Mouse (Mus musculus) hindbrain, embryonic 14.5 days (tissue): ENCODE results near the gene Pgls. TPM values are rescaled to one million over a fixed set of nuclear protein-coding genes. Genes with fewer than 3 reads are reported as not detected.

ENCODE experiments used
- ATAC-seq: fragments of 200-750 bp; cut with Nextera tagmentation; 2 replicates; pipeline ENCODE4 v1.8.0; 2017; ENCODE audit warnings: moderate number of reproducible peaks, mild to moderate bottlenecking, moderate TSS enrichment, moderate library complexity; ENCODE audit not compliant: low FRiP score
- DNase-seq: peaks from one replicate; pipeline ENCODE4 v3.0.0-alpha.2; 2015; ENCODE audit warnings: low spot score
- H3K27ac ChIP-seq: fragments of 300-500 bp; sonication (generic); 2 replicates; pipeline ENCODE4 v1.5.1; 2014; ENCODE audit warnings: mild to moderate bottlenecking, moderate library complexity
- H3K27me3 ChIP-seq: fragments of 300-500 bp; sonication (generic); 2 replicates; pipeline ENCODE4 v1.6.1; 2014; ENCODE audit warnings: mild to moderate bottlenecking, low read length, mixed read lengths; ENCODE audit not compliant: control insufficient read depth, insufficient read depth
- H3K36me3 ChIP-seq: fragments of 300-500 bp; sonication (generic); replicated peaks from 2 replicates; pipeline ENCODE4 v1.6.1; 2014; ENCODE audit not compliant: control insufficient read depth, insufficient read depth
- H3K4me1 ChIP-seq: fragments of 300-500 bp; sonication (generic); replicated peaks from 2 replicates; pipeline ENCODE4 v1.6.1; 2014; ENCODE audit warnings: antibody characterized with exemption, low read length, mixed read lengths; ENCODE audit not compliant: control insufficient read depth, insufficient read depth
- H3K4me2 ChIP-seq: fragments of 300-500 bp; sonication (generic); replicated peaks from 2 replicates; pipeline ENCODE4 v1.6.1; 2014; ENCODE audit warnings: mild to moderate bottlenecking, moderate library complexity
- H3K4me3 ChIP-seq: fragments of 300-500 bp; sonication (generic); replicated peaks from 2 replicates; pipeline ENCODE4 v1.5.1; 2014; ENCODE audit warnings: mild to moderate bottlenecking, low read length
- H3K9ac ChIP-seq: fragments of 300-500 bp; sonication (generic); 2 replicates; pipeline ENCODE4 v1.6.1; 2014
- H3K9me3 ChIP-seq: fragments of 300-500 bp; sonication (generic); 2 replicates; pipeline ENCODE4 v1.6.1; 2016; ENCODE audit warnings: low read length; ENCODE audit not compliant: control insufficient read depth
- WGBS: fragments of 180-500 bp; shearing (Covaris S2); extraction: QIAGEN DNeasy Blood & Tissue Kit; methylation state at CpG from one replicate; pipeline ENCODE4 v1.1.7; 2014; 5-methylcytosine and 5-hydroxymethylcytosine counted together
- microRNA-seq: library from miRNA; unstranded; fragments of <30 nt; microRNA quantifications from one replicate; pipeline ENCODE4, GENCODE M21; 2016
- polyA plus RNA-seq: library from polyadenylated mRNA; unstranded; fragments of >200 nt; fragmentation: Nextera tagmentation; extraction: Ambion mirVana; gene quantifications from 2 replicates; pipeline ENCODE4 v1.2.1, GENCODE M21; 2014

Gene Pgls
- polyA plus RNA-seq, 1 experiment from 2014 or later, result 246 TPM

GRCm38 (mm10) chr8:71638321-71638720, 46.3 kb downstream of the Pgls start:
- ATAC-seq (no peak), DNase-seq (no peak)
- WGBS, result 73% methylated on average over 6 of the region's 6 CpGs
- Histone ChIP-seq H3K9ac (no peak overlapping the region), H3K36me3 (peaks cover 52% of the 10 kb centered on the region), H3K27ac (no peak overlapping the region), H3K4me3 (no peak overlapping the region), H3K9me3 (no peaks in the 10 kb centered on the region), H3K27me3 (peaks cover 7% of the 10 kb centered on the region; the same call in 1 of the 2 replicates), H3K4me1 (peaks cover 5% of the 10 kb centered on the region), H3K4me2 (no peak overlapping the region)

GRCm38 (mm10) chr8:71639318-71639717, 47.3 kb downstream of the Pgls start:
- WGBS, result 91% methylated on average over 4 of the region's 4 CpGs

GRCm38 (mm10) chr8:71645510-71645909, 53.5 kb downstream of the Pgls start:
- Histone ChIP-seq H3K36me3 (peaks cover 88% of the 10 kb centered on the region), H3K9ac (no peak overlapping the region), H3K4me1 (no peaks in the 10 kb centered on the region), H3K4me3 (no peak overlapping the region), H3K4me2 (no peak overlapping the region), H3K27me3 (no peaks in the 10 kb centered on the region), H3K9me3 (no peaks in the 10 kb centered on the region), H3K27ac (no peak overlapping the region)
- ATAC-seq (no peak), DNase-seq (no peak)
- 84% methylated on average over 9 of the region's 9 CpGs for WGBS

More at GRCm38 (mm10) chr8:71639318-71639717, 47.3 kb downstream of the Pgls start:
- no peak for DNase-seq
- Histone ChIP-seq H3K9ac (no peak overlapping the region), H3K4me2 (no peak overlapping the region), H3K27ac (no peak overlapping the region), H3K9me3 (no peaks in the 10 kb centered on the region), H3K4me3 (no peak overlapping the region), H3K36me3 (peaks cover 60% of the 10 kb centered on the region), H3K27me3 (no peaks in the 10 kb centered on the region; the same call in 1 of the 2 replicates), H3K4me1 (peaks cover 4% of the 10 kb centered on the region)
- no peak for ATAC-seq

Small RNA genes lying within 50 kb of the gene (microRNA-seq; reads per million reads assigned to microRNA genes)
- 2.6 reads per million, percentile 9 among the genes with 10 or more reads in this experiment for gene Mir6769b

Other genes starting within 250 kb of the Pgls start
- gene Use1, start 225.3 kb upstream of the Pgls start, polyA plus RNA-seq, result 112 and 126 TPM in 2 replicates
- 4.8 and 5.0 TPM in 2 replicates for gene Ocel1, start 220.9 kb upstream of the Pgls start, polyA plus RNA-seq
- 35.9 and 37.5 TPM in 2 replicates for gene Nr2f6, start 210.2 kb upstream of the Pgls start, polyA plus RNA-seq
- 4.7 and 6.0 TPM in 2 replicates for gene Ushbp1, start 196.4 kb upstream of the Pgls start, polyA plus RNA-seq
- gene Babam1, start 195.3 kb upstream of the Pgls start, polyA plus RNA-seq, result 88.2 and 89.7 TPM in 2 replicates
- 3.8 and 4.7 TPM in 2 replicates for gene Ankle1, start 186.2 kb upstream of the Pgls start, polyA plus RNA-seq
- 125 and 126 TPM in 2 replicates for gene Abhd8, start 128.5 kb upstream of the Pgls start, polyA plus RNA-seq
- gene Mrpl34, start 127.2 kb upstream of the Pgls start, polyA plus RNA-seq, result 158 and 195 TPM in 2 replicates
- gene Dda1, start 123.0 kb upstream of the Pgls start, polyA plus RNA-seq, result 218 and 236 TPM in 2 replicates
- gene Ano8, start 106.2 kb upstream of the Pgls start, polyA plus RNA-seq, result 8.5 and 10.6 TPM in 2 replicates
- gene Gtpbp3, start 104.1 kb upstream of the Pgls start, polyA plus RNA-seq, result 4.7 and 7.3 TPM in 2 replicates
- 9.2 and 10.5 TPM in 2 replicates for gene Plvap, start 80.4 kb upstream of the Pgls start, polyA plus RNA-seq
- gene Ccdc194, start 66.5 kb upstream of the Pgls start, polyA plus RNA-seq, result 0.22 and 0.92 TPM in 2 replicates
- gene Bst2, start 54.7 kb upstream of the Pgls start, polyA plus RNA-seq, result 4.0 and 5.4 TPM in 2 replicates
- 50.8 and 66.6 TPM in 2 replicates for gene Mvb12a, start 49.3 kb upstream of the Pgls start, polyA plus RNA-seq
- gene Tmem221, start 33.3 kb upstream of the Pgls start, polyA plus RNA-seq, result 0.32 TPM in 1 of 2 replicates, not detected in the other
- gene Nxnl1, start 25.6 kb upstream of the Pgls start, polyA plus RNA-seq, result 0.13 TPM in 1 of 2 replicates, not detected in the other
- gene Slc27a1, start 23.3 kb upstream of the Pgls start, polyA plus RNA-seq, result 41.6 and 57.3 TPM in 2 replicates
- gene Fam129c, start 5.5 kb downstream of the Pgls start, polyA plus RNA-seq, result 5.2 and 5.7 TPM in 2 replicates
- gene Colgalt1, start 18.8 kb downstream of the Pgls start, polyA plus RNA-seq, result 62.4 and 66.0 TPM in 2 replicates
- gene Unc13a, start 79.6 kb downstream of the Pgls start, polyA plus RNA-seq, result 16.6 and 16.7 TPM in 2 replicates
- 5.4 TPM in 2 replicates for gene Jak3, start 84.1 kb downstream of the Pgls start, polyA plus RNA-seq
- 1.4 and 1.5 TPM in 2 replicates for gene Insl3, start 97.0 kb downstream of the Pgls start, polyA plus RNA-seq
- 0.21 and 0.41 TPM in 2 replicates for gene B3gnt3, start 109.6 kb downstream of the Pgls start, polyA plus RNA-seq
- 57.3 and 61.0 TPM in 2 replicates for gene Fcho1, start 133.5 kb downstream of the Pgls start, polyA plus RNA-seq